Mouse (Mus musculus): ENCODE results near the gene Ttc7.
"Not testable (repeated sequence)": the region's sequence is repeated elsewhere in the genome, so short reads cannot be mapped to it uniquely, and the experiment has no call there.

The Ttc7 gene

DNA sequence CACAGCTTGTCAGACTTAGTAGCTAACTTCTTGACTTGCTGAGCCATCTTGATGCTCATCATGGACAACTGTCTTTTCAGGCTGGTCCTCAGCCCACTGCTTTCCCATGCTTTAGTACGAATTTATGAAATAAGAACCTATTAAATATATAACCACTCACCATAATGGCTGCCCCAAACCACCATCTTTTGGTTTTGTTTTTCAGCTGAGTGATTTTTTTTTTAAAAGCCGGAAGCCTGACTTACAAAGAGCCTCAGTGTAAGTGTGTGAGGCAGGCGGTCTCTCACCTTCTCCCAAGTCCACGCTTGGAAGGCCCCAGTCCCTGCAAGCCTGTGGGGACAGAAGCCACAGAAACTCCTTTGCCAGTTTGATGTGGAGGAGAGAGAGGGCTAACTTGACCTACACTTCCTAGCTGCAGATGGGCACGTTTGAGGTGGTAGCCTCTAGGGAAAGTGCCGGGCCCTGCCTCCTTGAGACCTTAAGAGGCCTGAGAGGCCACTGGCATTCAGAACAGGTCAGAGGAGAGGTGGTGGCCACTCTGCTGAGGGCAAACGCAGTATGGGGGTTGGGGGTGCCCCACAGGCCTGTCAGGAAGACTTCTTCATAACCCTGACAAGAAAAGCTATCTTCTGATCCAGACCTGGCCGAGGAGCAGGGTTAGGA is 3.9 kb downstream of the Ttc7 start:
- DNase-seq (ENCODE audit: low spot score in 2 of 2) = no peak

- no peak for DNase-seq (ENCODE audit: low spot score in 2 of 2)
Measured at GRCm38 (mm10) chr17:87287197-87287777, 4.6 kb downstream of the Ttc7 start.

GRCm38 (mm10) chr17:87288131-87288530 is 5.4 kb downstream of the Ttc7 start:
- DNase-seq (ENCODE audit: low spot score in 2 of 2) = no peak

GRCm38 (mm10) chr17:87289367-87289766 is 6.7 kb downstream of the Ttc7 start:
- DNase-seq (ENCODE audit: low spot score in 2 of 2) = no peak

- no peak for DNase-seq (ENCODE audit: low spot score in 2 of 2)
Measured at GRCm38 (mm10) chr17:87291037-87291436, 8.4 kb downstream of the Ttc7 start.

DNA sequence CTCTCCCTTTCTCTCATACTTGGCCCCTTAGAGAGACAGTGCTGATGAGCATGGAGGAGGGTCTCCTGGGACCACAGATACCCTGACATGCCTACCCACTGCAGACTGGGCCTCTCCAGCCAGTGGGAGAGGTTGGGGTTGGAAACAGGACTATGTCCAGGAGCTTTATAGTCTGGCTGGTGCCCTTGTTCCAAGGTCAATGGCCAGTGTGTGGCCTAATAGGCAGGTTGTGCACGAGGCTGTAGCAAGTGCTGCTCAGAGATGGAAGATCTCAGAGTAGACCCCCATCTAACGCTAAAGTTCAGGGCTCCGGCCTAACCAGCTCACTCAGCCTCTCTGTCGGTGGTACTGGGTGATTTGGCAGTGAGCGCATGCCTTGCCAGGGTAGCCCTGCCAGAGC is 9.1 kb downstream of the Ttc7 start:
- DNase-seq (ENCODE audit: low spot score in 2 of 2) = no peak

- no peak for DNase-seq (ENCODE audit: low spot score in 2 of 2)
Measured at GRCm38 (mm10) chr17:87293125-87293524, 10.4 kb downstream of the Ttc7 start.

DNA sequence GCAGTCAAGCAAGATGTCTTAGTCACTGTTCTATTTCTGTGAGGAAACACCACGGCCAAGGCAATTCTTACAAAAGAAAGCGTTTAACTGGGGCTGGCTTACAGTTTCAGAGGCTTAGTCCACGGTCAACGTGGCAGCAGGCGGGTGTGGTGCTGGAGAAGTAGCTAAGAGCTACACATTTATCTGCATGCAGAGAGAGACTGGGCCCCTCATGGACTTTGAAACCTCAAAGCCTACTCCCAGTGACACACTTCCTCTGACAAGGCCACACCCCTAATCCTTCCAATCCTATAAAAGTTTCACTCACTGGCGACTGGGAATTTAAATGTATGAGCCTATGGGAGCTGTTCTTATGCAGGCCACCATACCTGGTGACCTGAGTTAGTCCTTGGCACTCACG is 13.1 kb downstream of the Ttc7 start:
- DNase-seq (ENCODE audit: low spot score in 2 of 2) = no peak

DNA sequence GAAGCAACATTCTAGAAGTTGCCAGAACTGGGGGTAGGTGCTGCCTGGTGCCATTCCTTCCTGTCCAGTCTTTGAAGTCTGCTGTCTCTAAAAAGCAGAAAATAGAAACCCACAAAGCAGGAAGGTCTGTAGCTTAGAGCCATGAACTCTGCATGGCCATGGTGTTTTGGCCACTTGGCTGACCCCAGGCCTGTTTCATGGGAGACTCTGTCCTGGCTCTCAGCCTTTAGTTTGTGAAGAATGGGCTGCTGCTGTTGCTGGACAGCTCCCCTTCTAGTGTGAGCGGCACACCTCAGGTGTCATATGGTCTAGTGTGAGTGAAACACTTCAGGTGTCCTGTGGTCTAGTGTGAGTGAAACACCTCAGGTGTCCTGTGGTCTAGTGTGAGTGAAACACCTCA is 14.0 kb downstream of the Ttc7 start:
- DNase-seq (ENCODE audit: low spot score in 2 of 2) = not testable (repeated sequence)

GRCm38 (mm10) chr17:87298944-87299343 is 16.3 kb downstream of the Ttc7 start:
- DNase-seq (ENCODE audit: low spot score in 2 of 2) = no peak

GRCm38 (mm10) chr17:87300340-87300739 is 17.7 kb downstream of the Ttc7 start:
- DNase-seq (ENCODE audit: low spot score in 2 of 2) = no peak

GRCm38 (mm10) chr17:87301607-87302006 is 18.9 kb downstream of the Ttc7 start:
- DNase-seq (ENCODE audit: low spot score in 2 of 2) = not testable (repeated sequence)

DNA sequence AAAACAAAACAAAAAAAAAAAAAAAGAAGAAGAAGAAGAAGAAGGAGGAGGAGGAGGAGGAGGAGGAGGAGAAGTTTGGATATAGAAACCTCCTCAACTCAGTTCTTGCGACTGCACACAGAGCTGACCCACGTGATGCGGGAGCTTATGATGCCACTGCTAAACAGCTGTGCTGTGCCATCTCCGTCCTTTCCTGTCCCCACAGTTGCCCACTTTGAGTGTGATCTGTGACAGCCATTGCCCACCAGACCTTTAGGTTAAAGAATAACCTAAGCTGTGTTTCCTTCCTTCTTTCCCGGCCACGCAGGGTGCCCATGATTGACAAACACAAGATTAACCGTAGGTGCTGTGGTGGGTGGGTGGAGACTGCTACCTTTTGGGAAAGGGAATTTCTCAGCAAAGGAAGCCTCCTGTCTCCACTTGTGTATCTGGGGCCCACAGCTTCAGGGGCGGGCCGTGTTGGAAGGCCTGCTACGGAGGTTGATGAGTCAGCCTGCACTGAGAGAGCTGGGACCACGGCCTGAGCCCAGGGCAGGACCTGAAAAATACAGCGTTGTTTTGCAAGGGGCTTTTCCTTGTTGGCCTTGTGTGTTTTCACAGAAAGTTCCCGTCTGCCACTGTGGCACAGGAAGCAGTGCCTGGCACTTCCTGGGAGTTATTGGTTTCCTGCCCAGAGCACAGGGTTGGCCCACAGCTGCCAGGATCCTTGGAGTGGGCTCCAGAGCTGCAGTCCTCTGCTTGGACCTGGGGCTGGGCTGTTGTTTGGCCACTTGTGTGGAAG is 19.5 kb downstream of the Ttc7 start:
- DNase-seq (ENCODE audit: low spot score in 2 of 2) = no peak

GRCm38 (mm10) chr17:87304151-87304894 is 21.6 kb downstream of the Ttc7 start:
- no peak for DNase-seq (ENCODE audit: low spot score in 2 of 2)

DNA sequence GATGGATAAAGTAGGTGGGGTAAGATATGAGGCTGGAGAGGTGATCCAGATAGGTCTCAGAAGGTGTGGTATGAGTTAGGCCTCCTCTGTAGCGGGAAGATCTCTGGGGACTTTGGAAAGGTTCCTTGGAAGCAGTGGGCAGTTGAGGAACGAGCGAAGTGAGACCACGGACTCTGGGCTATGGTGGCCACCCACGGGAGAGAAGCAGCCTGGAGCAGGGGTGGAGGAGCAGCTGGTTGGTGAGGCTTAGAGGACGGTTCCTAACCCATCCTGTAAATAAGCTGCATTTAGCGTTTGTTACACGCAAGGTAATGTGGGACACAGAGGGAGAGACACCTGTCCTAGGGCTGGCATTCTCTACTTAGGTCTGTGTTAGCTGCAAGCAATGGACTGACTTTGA is 22.4 kb downstream of the Ttc7 start:
- DNase-seq (ENCODE audit: low spot score in 2 of 2) = no peak

DNA sequence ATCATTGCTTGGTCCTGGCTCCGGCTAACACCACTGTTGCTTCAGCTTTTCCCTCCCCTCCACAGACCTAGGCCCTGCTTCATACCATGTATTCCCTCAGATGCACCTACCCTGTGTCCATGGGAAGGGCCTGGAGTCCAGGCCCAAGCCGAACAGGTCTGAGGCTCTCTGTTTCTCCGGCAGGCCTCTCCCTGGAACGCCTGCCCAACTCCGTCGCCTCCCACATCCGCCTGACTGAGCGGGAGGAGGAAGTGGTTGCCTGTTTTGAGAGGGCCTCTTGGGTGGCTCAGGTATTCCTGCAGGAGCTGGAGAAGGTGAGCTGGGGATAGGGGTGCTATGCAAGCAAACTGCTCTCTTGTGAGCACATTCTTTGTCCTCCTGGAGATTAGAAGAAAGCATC is 24.1 kb downstream of the Ttc7 start:
- DNase-seq (ENCODE audit: low spot score in 2 of 2) = no peak

DNA sequence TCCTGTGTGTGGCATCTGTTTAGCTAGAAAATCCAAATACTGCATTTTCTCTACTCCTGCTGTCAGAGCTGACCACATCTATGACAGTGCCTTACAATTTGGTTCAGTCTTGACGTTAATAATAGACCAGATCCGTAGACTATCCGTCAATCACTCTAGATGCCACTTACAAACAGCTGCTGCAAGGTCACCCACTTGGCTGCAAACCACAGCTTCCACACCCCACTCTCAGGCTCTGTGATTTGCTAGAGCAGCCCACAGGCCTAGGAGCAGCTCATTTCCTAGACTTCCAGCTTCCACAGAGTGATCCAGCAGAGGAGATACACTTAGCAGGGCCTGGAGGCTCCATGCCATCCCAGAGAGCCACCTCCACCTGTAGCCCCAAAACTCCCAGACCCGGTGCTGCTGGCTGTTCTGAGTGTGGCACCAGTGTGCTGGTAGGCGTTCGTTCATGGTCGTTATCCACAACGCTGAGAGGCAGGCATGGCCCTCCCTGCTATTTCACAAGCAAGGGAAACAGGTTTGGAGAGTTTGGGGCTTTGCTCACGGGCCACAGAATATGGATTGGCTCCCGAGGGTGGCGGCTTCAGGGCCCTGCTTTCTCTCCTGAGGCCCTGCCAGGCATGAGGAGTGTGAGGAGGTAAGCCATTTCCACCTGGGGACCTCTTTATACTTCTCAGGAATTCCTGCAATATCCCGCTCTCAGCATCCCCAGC is 26.5 kb downstream of the Ttc7 start:
- DNase-seq (ENCODE audit: low spot score in 2 of 2) = no peak

- no peak for DNase-seq (ENCODE audit: low spot score in 2 of 2)
Measured at GRCm38 (mm10) chr17:87310497-87310896, 27.8 kb downstream of the Ttc7 start.

DNA sequence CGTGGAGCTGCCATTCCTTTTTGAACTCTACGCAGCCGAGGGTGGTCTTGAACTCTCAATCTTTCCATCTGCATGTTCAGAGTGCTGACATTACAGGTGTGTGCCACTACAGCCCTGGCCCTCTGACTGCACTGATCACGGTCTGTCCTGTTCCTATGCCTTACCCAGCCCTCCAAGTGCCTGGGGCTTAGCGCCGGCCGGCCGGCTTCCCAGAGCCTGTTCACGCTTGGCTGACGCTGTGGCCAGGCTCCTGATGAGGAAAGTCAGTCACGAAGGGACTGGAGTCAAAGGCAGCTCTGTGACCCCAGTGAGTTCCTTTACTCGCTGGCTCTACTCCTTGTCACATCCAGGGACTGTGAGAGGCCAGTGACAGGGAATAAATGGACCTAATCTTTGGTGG is 29.7 kb downstream of the Ttc7 start:
- no peak for DNase-seq (ENCODE audit: low spot score in 2 of 2)

- DNase-seq (ENCODE audit: low spot score in 2 of 2) = no peak
Measured at GRCm38 (mm10) chr17:87312924-87313870, 30.5 kb downstream of the Ttc7 start.

GRCm38 (mm10) chr17:87314121-87314520 is 31.4 kb downstream of the Ttc7 start:
- no peak for DNase-seq (ENCODE audit: low spot score in 2 of 2)
